Mouse (Mus musculus): Measurements from ENCODE around the gene Copz1.
"Not testable (repeated sequence)": the region's sequence is repeated elsewhere in the genome, so short reads cannot be mapped to it uniquely, and the experiment has no call there.

The Copz1 gene

DNA sequence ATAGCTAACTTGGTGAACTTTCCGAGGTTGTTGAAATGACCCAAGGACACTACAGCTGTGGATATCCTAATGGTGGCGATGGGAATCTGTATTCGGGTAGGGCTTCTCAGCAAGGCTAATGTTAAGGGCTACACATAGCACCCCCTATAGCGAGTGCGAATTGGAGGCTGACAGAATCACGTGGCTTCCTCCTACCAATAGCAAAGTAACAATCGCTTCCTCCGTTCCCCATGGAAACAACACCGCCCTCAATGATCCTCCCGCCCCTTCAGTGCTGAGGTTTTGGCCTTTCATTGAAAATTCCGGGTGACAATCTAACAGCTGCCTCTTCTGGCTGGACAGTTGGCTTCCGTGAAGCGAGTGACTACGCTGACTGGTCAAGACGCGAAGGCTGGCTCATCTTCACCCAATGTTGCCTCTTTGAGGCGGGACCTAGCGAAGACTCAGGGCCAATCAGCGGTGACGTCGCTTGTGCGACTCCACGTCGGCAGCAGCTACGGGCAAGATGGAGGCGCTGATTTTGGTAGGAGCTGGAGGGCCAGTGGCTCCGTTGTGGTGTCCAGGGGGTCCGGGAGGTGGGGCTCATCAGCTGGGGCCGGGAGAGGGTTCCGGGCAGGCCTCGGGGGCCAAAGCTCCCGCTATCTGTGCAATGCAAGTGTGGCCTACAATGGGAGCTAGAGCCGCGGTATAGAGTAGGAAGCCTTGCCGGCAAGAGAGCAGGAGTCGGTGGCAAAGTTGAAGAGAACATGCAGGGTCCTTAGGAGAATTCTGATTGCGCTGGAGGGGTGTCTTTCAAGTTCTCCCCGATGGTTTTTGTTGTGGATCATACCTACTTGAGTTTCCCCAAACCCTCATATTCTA is at the start of gene Copz1:
Copz1 (plus strand) TSS at position 296 of the 861 bp plus-strand sequence.
- DNase-seq, result peak; percentile 92

DNA sequence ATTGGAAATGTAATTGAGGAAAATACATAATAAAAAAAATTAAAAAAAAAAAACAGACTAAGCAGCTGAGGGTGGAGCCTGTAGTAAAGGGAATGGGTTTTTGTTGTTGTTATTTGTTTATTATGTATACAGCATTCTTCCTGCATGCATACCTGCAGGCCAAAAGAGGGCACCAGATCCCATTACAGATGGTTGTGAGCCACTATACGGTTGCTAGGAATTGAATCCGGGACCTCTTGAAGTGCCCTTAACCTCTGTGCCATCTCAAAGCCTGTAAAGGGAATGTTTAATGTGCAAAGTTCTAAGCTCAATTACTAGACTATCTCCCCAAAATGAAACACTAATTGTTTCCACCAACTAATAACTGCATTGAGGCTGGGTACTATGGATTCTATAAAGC is 48.4 kb upstream of the Copz1 start:
- DNase-seq, result no peak

- DNase-seq, result no peak
Measured at GRCm38 (mm10) chr15:103227022-103227421, 45.5 kb upstream of the Copz1 start.

DNA sequence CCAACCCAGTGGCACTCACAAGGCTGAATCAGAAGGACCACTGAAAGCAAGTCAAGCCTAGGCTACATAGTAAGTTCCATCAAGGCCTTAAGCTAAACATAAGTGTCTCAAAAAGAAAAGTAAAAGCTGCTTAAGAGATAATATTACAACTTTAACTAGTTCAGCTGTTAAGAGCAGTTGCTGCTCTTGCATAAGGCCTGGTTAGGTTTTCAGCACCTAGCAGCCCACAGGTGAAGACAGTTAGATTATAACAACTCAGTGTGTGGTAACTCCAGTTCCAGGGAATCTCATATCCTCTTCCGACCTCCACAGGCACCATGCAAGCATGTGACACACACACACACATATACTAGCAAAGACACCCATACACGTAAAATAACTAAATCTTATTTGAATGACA is 44.9 kb upstream of the Copz1 start:
- no peak for DNase-seq

- DNase-seq, result no peak
Measured at GRCm38 (mm10) chr15:103228904-103229303, 43.6 kb upstream of the Copz1 start.

DNA sequence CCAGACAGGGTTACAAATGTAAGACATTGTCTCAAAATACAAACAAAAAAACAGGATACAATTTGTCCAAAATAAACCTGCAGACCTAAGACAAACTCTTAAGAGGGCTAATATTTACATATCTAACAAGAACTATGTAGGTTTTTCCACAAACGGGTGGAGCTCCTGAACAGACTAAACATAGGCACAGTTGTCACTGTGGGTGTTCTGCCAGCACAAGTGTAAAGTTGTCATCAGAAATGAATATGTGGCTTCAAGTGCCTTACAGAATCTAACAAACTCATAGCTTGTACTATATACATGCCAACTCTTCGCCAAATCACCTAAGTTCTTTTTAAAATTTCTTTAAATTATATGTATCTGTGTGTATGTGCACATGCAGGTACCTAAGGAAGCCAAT is 39.4 kb upstream of the Copz1 start:
- no peak for DNase-seq

DNA sequence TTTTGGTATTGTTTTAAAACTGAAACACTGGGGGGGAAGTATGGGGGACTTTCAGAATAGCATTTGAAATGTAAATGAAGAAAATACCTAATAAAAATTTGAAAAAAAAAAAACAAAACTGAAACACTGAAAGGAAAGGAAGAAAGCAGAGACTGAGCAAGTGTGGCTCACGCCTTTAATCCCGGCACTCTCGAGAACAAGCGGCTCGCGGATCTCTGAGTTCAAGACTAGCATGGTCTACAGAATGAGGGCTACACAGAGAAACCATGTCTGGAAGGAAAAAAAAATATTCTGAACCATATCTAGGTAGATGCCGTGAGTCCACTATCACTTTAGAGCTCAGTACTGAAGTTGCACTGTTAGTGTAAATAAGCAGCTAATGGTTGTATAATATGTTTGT is 35.2 kb upstream of the Copz1 start:
- no peak for DNase-seq

- peak; percentile 92 for DNase-seq
Measured at GRCm38 (mm10) chr15:103239130-103239684, 33.3 kb upstream of the Copz1 start.

- DNase-seq, result peak; percentile 95
Measured at GRCm38 (mm10) chr15:103239685-103240159, 32.8 kb upstream of the Copz1 start, which contains the start of gene Cbx5. TSS of gene Cbx5 (minus strand) at chr15:103239816.

GRCm38 (mm10) chr15:103240160-103241028 is 32.1 kb upstream of the Copz1 start, which contains the start of gene Hnrnpa1:
TSS of gene Hnrnpa1 (plus strand) at chr15:103240432.
- peak; percentile 93 for DNase-seq

GRCm38 (mm10) chr15:103241071-103242018 is 31.2 kb upstream of the Copz1 start:
- DNase-seq, result not testable (repeated sequence)

GRCm38 (mm10) chr15:103242885-103243284 is 29.6 kb upstream of the Copz1 start:
- peak; percentile 23 for DNase-seq

GRCm38 (mm10) chr15:103245616-103246015 is 26.9 kb upstream of the Copz1 start:
- DNase-seq, result no peak

- DNase-seq, result no peak
Measured at GRCm38 (mm10) chr15:103247078-103247781, 25.3 kb upstream of the Copz1 start.

DNA sequence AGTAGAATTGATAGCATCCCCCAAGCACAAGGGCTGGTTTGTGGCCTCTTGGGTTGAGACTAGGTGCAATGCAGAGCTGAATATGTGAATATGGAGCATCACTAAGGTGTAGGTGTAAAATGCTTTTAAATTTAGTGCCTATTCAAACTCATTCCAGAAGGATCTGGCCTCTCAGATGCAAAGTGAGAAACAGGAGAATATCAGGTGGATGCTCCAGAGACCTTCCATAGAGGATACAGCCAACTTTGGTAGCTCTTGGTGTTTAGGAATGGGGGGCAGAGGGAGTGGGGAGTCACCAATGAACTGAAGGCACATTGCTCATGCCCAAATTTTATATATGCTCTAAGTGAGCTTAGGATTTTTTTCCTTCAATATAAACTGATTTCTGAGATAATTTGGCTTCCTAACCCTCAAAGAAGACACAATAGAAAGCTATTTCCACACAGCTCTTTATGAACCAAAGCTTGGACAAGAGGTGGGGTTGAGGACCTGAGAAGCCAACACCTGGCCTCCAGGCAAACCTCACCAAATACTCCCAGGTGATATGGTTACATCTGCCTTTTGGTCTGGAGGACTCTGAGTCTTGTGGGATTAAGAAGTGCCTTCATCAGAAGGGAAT is 24.6 kb upstream of the Copz1 start:
- no peak for DNase-seq

DNA sequence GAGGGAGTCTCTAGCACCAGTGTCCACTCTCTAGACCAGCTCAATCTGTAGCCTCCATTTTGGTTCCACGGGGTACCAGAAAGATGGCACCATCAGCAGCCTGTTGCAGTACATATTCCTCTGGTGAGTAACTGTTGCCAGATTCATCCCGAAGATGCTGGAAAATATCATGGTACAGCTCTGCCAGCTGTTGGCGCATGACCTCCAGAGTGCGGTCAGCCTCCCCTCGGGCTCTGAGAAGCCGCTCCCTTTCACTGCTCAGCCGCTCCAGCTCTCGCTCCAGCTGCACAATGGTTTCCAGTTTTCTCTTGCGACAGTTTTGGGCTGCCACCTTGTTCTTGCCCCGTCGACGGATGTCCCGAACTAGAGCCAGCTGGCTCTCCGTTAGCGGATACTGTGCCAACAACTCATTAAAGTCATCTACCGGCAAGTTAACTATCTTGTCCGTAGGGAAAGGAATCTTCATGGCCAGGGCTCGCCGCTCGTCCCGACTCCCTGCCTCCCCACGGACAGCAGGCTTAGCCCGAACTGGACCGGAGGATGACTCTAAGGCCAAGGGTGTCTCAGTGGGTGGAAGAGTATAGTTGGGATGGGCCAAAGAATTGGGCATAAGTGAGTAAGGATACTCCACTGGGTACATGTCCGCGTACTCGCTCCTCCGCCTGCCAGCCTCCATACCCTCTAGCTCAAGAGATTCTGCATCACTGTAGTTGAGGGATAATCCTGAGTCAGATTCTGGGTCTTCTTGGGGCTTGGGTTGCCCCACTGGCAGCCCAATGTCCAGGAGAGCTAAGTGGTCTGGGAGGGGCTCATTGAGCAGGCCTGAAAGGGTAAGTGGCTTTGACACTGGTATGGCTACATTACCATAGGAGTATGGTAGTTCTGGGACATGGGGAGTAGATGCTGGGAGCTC is 23.9 kb upstream of the Copz1 start:
- no peak for DNase-seq

- not testable (repeated sequence) for DNase-seq
Measured at GRCm38 (mm10) chr15:103249511-103249910, 23.0 kb upstream of the Copz1 start.

DNA sequence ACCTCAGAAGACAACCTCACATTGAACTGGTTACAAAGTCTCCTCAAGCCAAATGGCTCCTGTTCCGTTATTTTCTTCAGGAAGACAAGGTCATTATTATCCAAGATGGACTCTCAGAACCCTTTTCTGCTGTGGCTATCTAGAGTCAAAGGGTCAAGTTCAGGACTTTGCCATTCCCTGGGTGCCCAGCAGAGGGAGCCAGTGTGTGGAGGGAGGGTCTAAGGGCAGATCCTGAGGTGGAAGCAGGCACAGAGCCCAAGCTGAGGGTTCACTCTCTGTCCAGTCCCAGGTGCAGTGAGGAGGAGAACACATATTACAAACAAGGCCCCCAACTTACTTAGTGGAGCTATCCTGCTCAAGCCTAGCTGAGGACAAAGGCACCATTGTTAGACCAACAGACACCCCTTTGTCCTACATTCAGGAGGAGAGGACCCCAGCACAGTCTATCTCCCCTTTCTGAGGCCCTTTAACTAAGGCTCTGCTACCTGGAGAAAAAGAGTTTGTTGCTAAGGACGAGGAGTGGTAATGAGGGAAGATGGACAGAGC is 22.2 kb upstream of the Copz1 start:
- DNase-seq, result peak; percentile 81

DNA sequence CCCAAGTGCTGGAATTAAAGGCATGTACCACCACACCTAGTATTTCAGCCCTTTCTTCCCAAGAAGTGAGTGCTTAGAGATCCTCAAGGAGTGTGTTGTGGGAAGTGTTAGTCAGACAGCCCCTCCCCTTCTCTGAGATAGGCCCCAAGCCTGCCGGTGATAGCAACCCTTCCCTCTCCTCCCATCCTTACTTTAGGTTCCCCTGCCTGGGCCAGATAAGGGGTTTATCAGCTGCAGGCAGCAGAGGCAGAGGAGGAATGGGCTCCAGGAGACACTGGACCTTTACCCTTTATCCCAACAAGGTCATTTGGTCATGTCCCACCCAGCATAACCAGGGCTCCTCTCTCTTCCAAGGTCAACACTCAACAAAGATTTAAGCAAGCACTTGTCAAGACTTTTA is 20.9 kb upstream of the Copz1 start:
- no peak for DNase-seq

All from thymus, postnatal 14 days (tissue).